ENCODE assay signal across 13 mouse cellular contexts in the genomic region with DNA sequence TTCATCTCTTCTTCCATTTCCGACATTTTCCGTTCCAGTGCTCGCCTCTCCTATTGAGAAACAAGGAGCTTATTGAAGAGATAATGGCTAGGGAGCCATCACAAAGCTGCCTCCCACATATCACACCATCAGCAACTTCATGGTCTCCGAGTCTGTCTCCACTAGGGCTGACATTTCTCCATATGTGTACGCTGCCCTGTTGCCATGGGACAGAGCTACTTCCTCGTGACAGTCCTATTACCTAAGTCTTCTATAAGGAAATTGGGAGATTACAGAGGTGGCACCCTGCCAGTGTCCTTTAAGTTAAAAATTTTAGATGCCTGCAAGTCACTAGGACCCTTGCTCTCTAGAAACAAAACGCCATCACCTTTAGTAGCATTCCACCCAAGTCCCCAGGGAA.
A peak's percentile ranks its signal among the peaks of the same experiment; 100 is the strongest.
DNase-seq lines count a peak whose midpoint lies in the region; ATAC-seq and TF ChIP-seq lines count a peak whose summit lies in the region.
"Had no signal": no experiment of that assay in that cellular context is flagged by ENCODE, and none has a peak within 500 bp of the region (broad histone marks: within the 10 kb centered on the region; RNA-seq: fewer than 3 reads in every experiment).

No protein-coding gene starts in this region.

- no peak overlapping the region for H3K4me2 ChIP-seq in kidney, embryonic 16.5 days (replicated peaks; ENCODE audit: low read depth, low read length)
- H3K4me2 ChIP-seq in stomach, postnatal 0 days (replicated peaks; ENCODE audit: low read depth), result 0 out of 2 replicates have a peak overlapping the region, but pooled peaks have one; percentile 0
- H3K4me2 ChIP-seq: forebrain, embryonic 13.5 days; hindbrain, embryonic 14.5 days; neural tube, embryonic 13.5 days had no signal

- TF ChIP-seq EP300 in heart, adult 2 months (IDR thresholded peaks at IDR 0.05; ENCODE audit: insufficient read depth, low read depth, low read length), result no peak
- TF ChIP-seq EP300 in stomach, postnatal 0 days (optimal IDR thresholded peaks at IDR 0.05), result no peak

- no peak for ATAC-seq in kidney, embryonic 16.5 days (ENCODE audit: low FRiP score, low TSS enrichment)
- ATAC-seq in stomach, postnatal 0 days (ENCODE audit: low FRiP score, low TSS enrichment), result peak; percentile 34; the same call in 1 of the 2 replicates
- ATAC-seq: forebrain, embryonic 13.5 days had no signal

- no peaks in the 10 kb centered on the region for H3K9me3 ChIP-seq in kidney, embryonic 16.5 days (ENCODE audit: low read length)
- no peaks in the 10 kb centered on the region for H3K9me3 ChIP-seq in stomach, postnatal 0 days (ENCODE audit: control insufficient read depth, low read length)
- H3K9me3 ChIP-seq: forebrain, embryonic 13.5 days; neural tube, embryonic 13.5 days had no signal

- no peaks in the 10 kb centered on the region for H3K79me2 ChIP-seq in heart, adult 2 months (replicated peaks; ENCODE audit: control insufficient read depth, insufficient read depth, low read length)

- DNase-seq in heart, adult 2 months, result no peak
- DNase-seq in heart, adult 8-10 months (ENCODE audit: low spot score), result no peak
- DNase-seq in kidney, postnatal 36 days, result no peak
- DNase-seq in spleen, adult 2 months (ENCODE audit: low read depth in 1 of 2, low spot score in 2 of 2), result no peak
- no peak for DNase-seq in spleen, postnatal 36 days (ENCODE audit: low spot score in 2 of 2)
- DNase-seq in stomach, postnatal 0 days (ENCODE audit: low spot score), result no peak
- DNase-seq in right cerebral cortex, postnatal 25 days, result no peak
- DNase-seq: cerebellum, adult 9-10 months; thymus, adult 2 months had no signal

- no peak overlapping the region for H3K4me3 ChIP-seq in heart, adult 2 months
- H3K4me3 ChIP-seq in kidney, embryonic 16.5 days (ENCODE audit: low read length), result no peak overlapping the region
- H3K4me3 ChIP-seq in spleen, adult 2 months (ENCODE audit: extremely low read depth, insufficient read depth, insufficient read length), result no peak overlapping the region
- no peak overlapping the region for H3K4me3 ChIP-seq in stomach, postnatal 0 days (ENCODE audit: low read depth, low read length)
- H3K4me3 ChIP-seq: forebrain, embryonic 13.5 days; neural tube, embryonic 13.5 days had no signal

- no peak for TF ChIP-seq POLR2A in heart, adult 2 months (IDR thresholded peaks at IDR 0.05; ENCODE audit: insufficient read depth, low read depth, low read length)
- no peak for TF ChIP-seq POLR2A in spleen, adult 2 months (IDR thresholded peaks at IDR 0.05; ENCODE audit: low read depth, low read length)

- peaks cover 19% of the 10 kb centered on the region for H3K4me1 ChIP-seq in heart, adult 2 months (ENCODE audit: control insufficient read depth, insufficient read depth, low read length)
- peaks cover 44% of the 10 kb centered on the region for H3K4me1 ChIP-seq in kidney, embryonic 16.5 days (ENCODE audit: insufficient read depth, low read length)
- H3K4me1 ChIP-seq in spleen, adult 2 months (ENCODE audit: control insufficient read depth, insufficient read depth, insufficient read length), result peaks cover 2% of the 10 kb centered on the region; the same call in 1 of the 2 replicates
- peaks cover 8% of the 10 kb centered on the region; the same call in 1 of the 2 replicates for H3K4me1 ChIP-seq in stomach, postnatal 0 days (replicated peaks; ENCODE audit: control insufficient read depth, insufficient read depth)
- H3K4me1 ChIP-seq: forebrain, embryonic 13.5 days had no signal

- intact Hi-C loops in heart, adult 2 months (cut with DNase I), result no loop called here

- H3K27me3 ChIP-seq in heart, adult 2 months (ENCODE audit: control insufficient read depth, insufficient read depth, low read length), result no peaks in the 10 kb centered on the region
- H3K27me3 ChIP-seq in kidney, embryonic 16.5 days (ENCODE audit: insufficient read depth, low read length), result no peaks in the 10 kb centered on the region
- H3K27me3 ChIP-seq in spleen, adult 2 months (ENCODE audit: control insufficient read depth, insufficient read depth, low read length), result no peaks in the 10 kb centered on the region
- no peaks in the 10 kb centered on the region for H3K27me3 ChIP-seq in stomach, postnatal 0 days (ENCODE audit: control insufficient read depth, insufficient read depth, low read length)
- H3K27me3 ChIP-seq: forebrain, embryonic 13.5 days; neural tube, embryonic 13.5 days had no signal

- TF ChIP-seq CTCF in heart, adult 2 months (IDR thresholded peaks at IDR 0.05), result no peak
- TF ChIP-seq CTCF in spleen, adult 2 months (IDR thresholded peaks at IDR 0.05; ENCODE audit: extremely low read depth, insufficient read depth, insufficient read length, insufficient replicate concordance), result no peak
- TF ChIP-seq CTCF in stomach, postnatal 0 days (IDR thresholded peaks at IDR 0.05; ENCODE audit: low read depth), result no peak

- WGBS in heart, adult 2 months, result 89% methylated on average over 7 of the region's 7 CpGs
- 85% methylated on average over 7 of the region's 7 CpGs for WGBS in kidney, embryonic 16.5 days
- WGBS in spleen, adult 2 months, result 93% methylated on average over 7 of the region's 7 CpGs
- 72% methylated on average over 7 of the region's 7 CpGs for WGBS in stomach, postnatal 0 days

- no peak overlapping the region for H3K9ac ChIP-seq in heart, adult 2 months (ENCODE audit: low read depth, low read length)
- H3K9ac ChIP-seq in kidney, embryonic 16.5 days (replicated peaks; ENCODE audit: low read length), result no peak overlapping the region
- no peak overlapping the region for H3K9ac ChIP-seq in stomach, postnatal 0 days (ENCODE audit: low read length)
- H3K9ac ChIP-seq: forebrain, embryonic 13.5 days; hindbrain, embryonic 14.5 days; neural tube, embryonic 13.5 days had no signal

- peak overlapping the region; percentile 45 for H3K27ac ChIP-seq in heart, adult 2 months
- H3K27ac ChIP-seq in kidney, embryonic 16.5 days (ENCODE audit: low read length), result peak overlapping the region; percentile 84
- H3K27ac ChIP-seq in spleen, adult 2 months (ENCODE audit: insufficient read depth, low read length), result peak overlapping the region; percentile 33; the same call in 1 of the 2 replicates
- peak overlapping the region; percentile 91 for H3K27ac ChIP-seq in stomach, postnatal 0 days (replicated peaks)
- H3K27ac ChIP-seq: forebrain, embryonic 13.5 days; hindbrain, embryonic 14.5 days; neural tube, embryonic 13.5 days had no signal

- peaks cover 19% of the 10 kb centered on the region for H3K36me3 ChIP-seq in heart, adult 2 months (ENCODE audit: control insufficient read depth, insufficient read depth, low read length)
- peaks cover 6% of the 10 kb centered on the region for H3K36me3 ChIP-seq in kidney, embryonic 16.5 days (ENCODE audit: insufficient read depth, low read length)
- peaks cover 4% of the 10 kb centered on the region for H3K36me3 ChIP-seq in spleen, adult 2 months (ENCODE audit: control insufficient read depth, insufficient read depth, low read length)
- peaks cover 12% of the 10 kb centered on the region for H3K36me3 ChIP-seq in stomach, postnatal 0 days (ENCODE audit: control insufficient read depth, insufficient read depth, low read length)

Comparison
In these comparisons a context has a peak if more than half of its experiments do, and no peak if none do; other contexts are left out.
1. H3K27ac ChIP-seq: peak in every context shown above with its lines; median percentile 91 in stomach, postnatal 0 days; 84 in kidney, embryonic 16.5 days; 45 in heart, adult 2 months; 33 in spleen, adult 2 months.